Mouse (Mus musculus) spleen, adult 2 months (tissue): ENCODE data around the gene Nutm1. TPM values are rescaled to one million over a fixed set of nuclear protein-coding genes. Genes with fewer than 3 reads are reported as not detected.

Source experiments
- DNase-seq, 2 experiments: peaks; one replicate each; pipeline versions ENCODE4 v3.0.0 to v3.0.0-alpha.2; 2012 to 2021; ENCODE audit warnings: low spot score in 2 of 2, low read depth in 1 of 2
- H3K27ac ChIP-seq: fragments of 200-500 bp; 2 replicates; pipeline ENCODE4 v1.5.1; 2012; ENCODE audit warnings: low read length, inconsistent platforms; ENCODE audit not compliant: insufficient read depth
- H3K27me3 ChIP-seq: fragments of 200-500 bp; 2 replicates; pipeline ENCODE4 v1.6.1; 2012; ENCODE audit warnings: mild to moderate bottlenecking, moderate library complexity, low read length, inconsistent platforms; ENCODE audit not compliant: control insufficient read depth, insufficient read depth
- H3K36me3 ChIP-seq: fragments of 200-500 bp; 2 replicates; pipeline ENCODE4 v1.6.1; 2012; ENCODE audit warnings: mild to moderate bottlenecking, low read length, inconsistent platforms; ENCODE audit not compliant: control insufficient read depth, insufficient read depth
- H3K4me1 ChIP-seq: fragments of 200-500 bp; 2 replicates; pipeline ENCODE4 v1.6.1; 2011; ENCODE audit warnings: inconsistent platforms; ENCODE audit not compliant: control insufficient read depth, insufficient read depth, insufficient read length
- H3K4me3 ChIP-seq: fragments of 200-500 bp; 2 replicates; pipeline ENCODE4 v1.5.1; 2011; ENCODE audit warnings: mild to moderate bottlenecking, inconsistent platforms; ENCODE audit not compliant: insufficient read depth, insufficient read length; ENCODE audit errors: extremely low read depth
- CTCF ChIP-seq: fragments of 200-500 bp; IDR thresholded peaks from 2 replicates; pipeline ENCODE4 v1.5.1; 2011; ENCODE audit warnings: mild to moderate bottlenecking, inconsistent platforms; ENCODE audit not compliant: insufficient read depth, insufficient read length, insufficient replicate concordance; ENCODE audit errors: extremely low read depth
- POLR2A ChIP-seq: fragments of 200-500 bp; IDR thresholded peaks from 2 replicates; pipeline ENCODE4 v1.6.1; 2011; ENCODE audit warnings: low read depth, low read length, inconsistent platforms
- WGBS: fragments of 180-500 bp; shearing (Covaris S2); methylation state at CpG from one replicate; pipeline ENCODE4 v1.1.7; 2018; 5-methylcytosine and 5-hydroxymethylcytosine counted together
- polyA plus RNA-seq: library from polyadenylated mRNA; depleted of rRNA; stranded (reverse); fragments of >200 nt; gene quantifications from 2 replicates; pipeline ENCODE4 v1.2.3, GENCODE M21; 2012

Gene Nutm1
- polyA plus RNA-seq, 1 experiment: not detected

DNA sequence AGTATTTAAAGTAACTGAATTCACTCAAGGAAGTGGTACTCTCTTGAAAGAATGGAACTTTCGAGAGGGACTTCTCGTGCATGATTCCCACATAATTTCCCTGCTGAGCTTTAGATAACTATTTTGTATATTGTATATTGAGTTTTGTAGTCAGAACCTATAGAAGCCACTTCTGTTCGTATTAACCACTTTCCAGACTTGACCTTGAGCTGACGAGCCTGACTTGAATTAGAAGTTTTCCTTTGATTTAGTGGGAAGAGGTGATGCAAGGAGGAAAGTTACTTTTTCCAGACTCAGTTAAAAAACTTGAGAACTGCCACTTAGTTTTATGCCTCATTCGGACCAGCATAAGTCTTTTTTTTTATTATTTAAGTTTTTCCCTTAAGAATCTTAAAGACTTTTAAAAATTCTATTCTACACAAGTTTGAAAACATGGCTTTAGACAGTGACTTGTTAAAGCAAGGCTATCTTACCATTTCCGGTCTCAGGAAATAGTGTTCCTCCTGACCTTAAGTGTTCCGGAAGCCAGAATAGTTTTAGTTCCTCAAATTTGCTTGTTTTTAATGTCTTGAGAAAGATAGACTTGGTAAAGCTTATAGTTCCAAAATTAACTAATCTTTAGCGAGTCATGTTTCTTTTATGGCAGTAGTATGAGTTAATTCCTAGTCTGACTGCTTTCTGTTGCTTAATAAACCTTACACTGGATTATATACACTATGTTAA is 8.6 kb upstream of the Nutm1 start:
- peak overlapping the region; percentile 69 for H3K4me3 ChIP-seq
- WGBS: 2% methylated on average over 8 of the region's 8 CpGs
- peaks cover 2% of the 10 kb centered on the region for H3K36me3 ChIP-seq
- TF ChIP-seq CTCF: no peak
- no peak for TF ChIP-seq POLR2A
- H3K27me3 ChIP-seq: no peaks in the 10 kb centered on the region
- H3K27ac ChIP-seq: peak overlapping the region; percentile 98; the same call in 1 of the 2 replicates
- peak in 1 of 2 experiments; percentile 71 for DNase-seq
- H3K4me1 ChIP-seq: peaks cover 12% of the 10 kb centered on the region; the same call in 1 of the 2 replicates

DNA sequence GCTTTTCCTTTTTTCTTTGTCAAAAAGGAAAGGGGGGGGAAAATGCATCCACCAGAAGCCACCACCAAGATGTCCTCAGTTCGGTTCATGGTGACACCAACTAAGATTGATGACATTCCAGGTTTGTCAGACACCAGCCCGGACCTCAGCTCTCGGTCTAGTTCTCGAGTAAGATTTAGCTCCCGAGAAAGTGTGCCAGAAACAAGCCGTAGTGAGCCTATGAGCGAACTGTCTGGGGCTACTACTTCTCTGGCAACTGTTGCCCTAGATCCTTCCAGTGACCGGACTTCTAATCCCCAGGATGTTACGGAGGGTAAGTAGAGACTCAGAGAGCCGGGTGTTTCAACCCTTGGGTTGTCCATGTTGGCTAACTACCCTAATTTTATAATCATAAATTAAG is 7.7 kb upstream of the Nutm1 start:
- WGBS: 0% methylated on average over 10 of the region's 10 CpGs
- Histone ChIP-seq H3K27ac (peak overlapping the region; percentile 98), H3K4me1 (peaks cover 14% of the 10 kb centered on the region; the same call in 1 of the 2 replicates), H3K36me3 (peaks cover 2% of the 10 kb centered on the region), H3K4me3 (peak overlapping the region; percentile 69), H3K27me3 (no peaks in the 10 kb centered on the region)
- TF ChIP-seq CTCF (no peak), POLR2A (no peak)
- no peak for DNase-seq

DNA sequence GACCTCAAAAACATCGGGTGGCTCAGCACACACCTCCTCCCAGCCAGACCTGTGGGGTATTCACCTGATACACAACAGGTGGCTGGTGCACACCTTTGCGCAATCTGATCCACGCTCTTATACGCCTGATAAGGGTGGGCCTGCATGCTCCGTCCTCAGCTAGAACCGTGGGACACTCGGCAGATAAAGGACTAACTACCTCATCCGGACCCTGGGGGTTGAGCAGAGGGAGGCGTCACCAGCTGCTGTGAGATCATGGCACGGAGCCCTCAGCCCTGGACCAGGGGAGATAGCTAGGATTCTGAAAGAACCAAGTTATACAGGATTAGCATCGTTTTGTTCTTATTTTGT is 7.1 kb upstream of the Nutm1 start, which contains the start of gene Gm21985:
Gm21985 (plus strand) TSS at position 73 of the 351 bp plus-strand sequence.
- H3K36me3 ChIP-seq: peaks cover 1% of the 10 kb centered on the region
- peak within 1 kb of the TSS; percentile 98 for H3K27ac ChIP-seq
- TF ChIP-seq CTCF: no peak
- TF ChIP-seq POLR2A: peak; percentile 40
- H3K27me3 ChIP-seq: no peaks in the 10 kb centered on the region
- WGBS: under 1% methylated on average over 11 of the region's 11 CpGs
- peak in 1 of 2 experiments; percentile 65 for DNase-seq
- H3K4me1 ChIP-seq: peaks cover 13% of the 10 kb centered on the region; the same call in 1 of the 2 replicates
- H3K4me3 ChIP-seq: peak within 1 kb of the TSS; percentile 90

DNA sequence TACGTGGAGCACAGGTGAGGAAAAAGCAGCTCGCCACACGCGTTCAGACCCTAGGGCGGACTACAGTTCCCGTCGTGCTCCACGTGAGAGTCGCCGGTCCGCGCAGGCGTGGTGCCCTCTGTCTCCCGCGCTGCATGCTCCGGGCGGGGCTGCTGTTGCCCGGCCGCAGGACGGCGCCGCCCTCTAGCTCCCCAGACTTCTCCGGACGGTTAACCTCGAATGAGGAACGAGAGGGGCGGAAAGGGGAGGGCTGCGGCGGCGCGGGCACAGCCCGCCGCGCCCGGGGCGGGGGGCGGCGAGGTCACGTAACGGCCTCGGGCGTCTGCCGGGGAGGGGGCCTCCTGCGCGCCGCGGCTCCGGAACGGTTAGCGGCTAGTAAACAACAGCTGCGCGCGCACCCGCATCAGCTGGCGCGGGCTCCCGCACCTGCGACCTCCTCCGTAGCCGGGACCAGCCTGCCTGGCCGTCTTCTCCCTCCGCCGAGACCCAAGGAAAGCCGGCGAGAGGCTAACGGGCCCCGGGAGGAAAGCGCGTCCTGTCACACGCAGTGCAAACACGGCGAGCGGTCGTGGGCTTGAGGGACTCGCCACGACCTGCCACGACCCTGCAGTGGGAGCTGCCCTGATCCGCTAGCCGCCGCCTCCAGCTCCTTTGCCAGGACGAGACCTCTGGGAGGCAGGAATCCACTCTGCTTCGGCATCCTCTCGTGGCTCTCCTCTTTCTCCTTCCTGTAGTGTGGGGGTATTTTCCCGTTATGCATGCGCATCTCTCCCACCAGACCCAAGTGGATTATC is 6.6 kb upstream of the Nutm1 start, which contains the start of gene Slc12a6:
Slc12a6 (plus strand) TSS at position 378 of the 794 bp plus-strand sequence.
- DNase-seq: peak; percentile 88 to 95
- Histone ChIP-seq H3K27me3 (no peaks in the 10 kb centered on the region), H3K4me1 (peaks cover 11% of the 10 kb centered on the region; the same call in 1 of the 2 replicates), H3K36me3 (no peaks in the 10 kb centered on the region; the same call in 1 of the 2 replicates), H3K27ac (peak within 1 kb of the TSS; percentile 98), H3K4me3 (peak within 1 kb of the TSS; percentile 90)
- peak; percentile 57 for TF ChIP-seq POLR2A
- TF ChIP-seq CTCF: no peak
- WGBS: under 1% methylated on average over 84 of the region's 85 CpGs

- TF ChIP-seq CTCF (no peak), POLR2A (no peak)
- peaks cover 7% of the 10 kb centered on the region; the same call in 1 of the 2 replicates for H3K4me1 ChIP-seq
- no peak for DNase-seq
- no peak overlapping the region for H3K27ac ChIP-seq
- no peaks in the 10 kb centered on the region for H3K36me3 ChIP-seq
- H3K27me3 ChIP-seq: no peaks in the 10 kb centered on the region
- 62% methylated on average over 4 of the region's 4 CpGs for WGBS
- no peak overlapping the region for H3K4me3 ChIP-seq
These were observed 5.3 kb upstream of the Nutm1 start for GRCm38 (mm10) chr2:112264364-112264763.

GRCm38 (mm10) chr2:112262779-112263295 is 3.7 kb upstream of the Nutm1 start:
- Histone ChIP-seq H3K4me3 (peak overlapping the region; percentile 14; the same call in 1 of the 2 replicates), H3K27ac (no peak overlapping the region), H3K36me3 (no peaks in the 10 kb centered on the region), H3K4me1 (peaks cover 5% of the 10 kb centered on the region; the same call in 1 of the 2 replicates), H3K27me3 (no peaks in the 10 kb centered on the region)
- no peak for DNase-seq
- TF ChIP-seq CTCF (no peak), POLR2A (no peak)
- 28% methylated on average over 4 of the region's 4 CpGs for WGBS
